Mouse (Mus musculus) ES-E14 (cell line): ENCODE data around the gene Ano6. TPM values are rescaled to one million over a fixed set of nuclear protein-coding genes. Genes with fewer than 3 reads are reported as not detected.

Experiments
- DNase-seq: peaks from one replicate; pipeline ENCODE4 v3.0.0-alpha.2; 2013; ENCODE audit warnings: low read depth, low spot score
- H3K27ac ChIP-seq: 2 replicates; pipeline ENCODE4 v1.5.1; 2012; ENCODE audit warnings: low read depth, mild to moderate bottlenecking, low read length, moderate library complexity, mixed read lengths; ENCODE audit not compliant: poor library complexity, insufficient read depth, severe bottlenecking
- H3K36me3 ChIP-seq: 2 replicates; pipeline ENCODE4 v1.6.1; 2012; ENCODE audit warnings: mild to moderate bottlenecking, low read length, moderate library complexity, mixed read lengths; ENCODE audit not compliant: control insufficient read depth, poor library complexity, insufficient read depth, severe bottlenecking
- H3K4me1 ChIP-seq, 2 experiments: fragments of 150-350 bp in 1 of 2; sonication (generic) in 1 of 2; 2 replicates each; pipeline ENCODE4 v1.6.1; 2012; ENCODE audit warnings: low read length in 2 of 2, mild to moderate bottlenecking in 1 of 2, mixed read lengths in 1 of 2; ENCODE audit not compliant: control insufficient read depth in 2 of 2, insufficient read depth in 2 of 2, poor library complexity in 1 of 2
- H3K4me3 ChIP-seq, 2 experiments: fragments of 150-350 bp in 1 of 2; sonication (generic) in 1 of 2; 2 replicates each; pipeline ENCODE4 v1.5.1; 2012; ENCODE audit warnings: low read length in 2 of 2, low read depth in 1 of 2, mild to moderate bottlenecking in 1 of 2, mixed read lengths in 1 of 2; ENCODE audit not compliant: insufficient read depth in 1 of 2, poor library complexity in 1 of 2, severe bottlenecking in 1 of 2
- H3K9ac ChIP-seq: 2 replicates; pipeline ENCODE4 v1.6.1; 2012; ENCODE audit warnings: low read depth, mild to moderate bottlenecking, low read length, mixed read lengths; ENCODE audit not compliant: poor library complexity, insufficient read depth, severe bottlenecking
- H3K9me3 ChIP-seq: fragments of 150-350 bp; sonication (generic); 2 replicates; pipeline ENCODE4 v1.6.1; 2012; ENCODE audit warnings: low read depth, mild to moderate bottlenecking, low read length; ENCODE audit not compliant: control insufficient read depth, insufficient read depth
- CHD2 ChIP-seq: IDR thresholded peaks from 2 replicates; pipeline ENCODE4 v1.6.1; 2014; ENCODE audit warnings: mild to moderate bottlenecking, low read depth, low read length, inconsistent platforms
- HCFC1 ChIP-seq: IDR thresholded peaks from 2 replicates; pipeline ENCODE4 v1.6.1; 2012; ENCODE audit warnings: low read length, inconsistent platforms, borderline replicate concordance; ENCODE audit not compliant: insufficient read depth
- MAFK ChIP-seq: IDR thresholded peaks from 2 replicates; pipeline ENCODE4 v1.6.1; 2014; ENCODE audit warnings: mild to moderate bottlenecking, low read depth, low read length, inconsistent platforms; ENCODE audit not compliant: insufficient read depth
- ZC3H11A ChIP-seq: IDR thresholded peaks from 2 replicates; pipeline ENCODE4 v1.6.1; 2012; ENCODE audit warnings: low read depth, mild to moderate bottlenecking, inconsistent platforms, low read length, borderline replicate concordance
- ZNF384 ChIP-seq: IDR thresholded peaks from 2 replicates; pipeline ENCODE4 v1.6.1; 2012; ENCODE audit warnings: low read depth, low read length, inconsistent platforms
- in situ Hi-C, 2 experiments: fragments of 600-800 bp; cut with MboI; formaldehyde crosslinking; loops; one replicate each; pipeline ENCODE4 v1.15.1; 2025; ENCODE audit warnings: low sequenced_read_pairs in 2 of 2, inconsistent platforms in 1 of 2; ENCODE audit not compliant: unreplicated experiment in 2 of 2
- total RNA-seq: library from RNA; depleted of rRNA; stranded (reverse); fragments of 300-350 nt; gene quantifications from 2 replicates; pipeline ENCODE4 v1.2.3, GENCODE M21; 2012

Ano6 gene
- total RNA-seq, 1 experiment: 48.6 TPM

DNA sequence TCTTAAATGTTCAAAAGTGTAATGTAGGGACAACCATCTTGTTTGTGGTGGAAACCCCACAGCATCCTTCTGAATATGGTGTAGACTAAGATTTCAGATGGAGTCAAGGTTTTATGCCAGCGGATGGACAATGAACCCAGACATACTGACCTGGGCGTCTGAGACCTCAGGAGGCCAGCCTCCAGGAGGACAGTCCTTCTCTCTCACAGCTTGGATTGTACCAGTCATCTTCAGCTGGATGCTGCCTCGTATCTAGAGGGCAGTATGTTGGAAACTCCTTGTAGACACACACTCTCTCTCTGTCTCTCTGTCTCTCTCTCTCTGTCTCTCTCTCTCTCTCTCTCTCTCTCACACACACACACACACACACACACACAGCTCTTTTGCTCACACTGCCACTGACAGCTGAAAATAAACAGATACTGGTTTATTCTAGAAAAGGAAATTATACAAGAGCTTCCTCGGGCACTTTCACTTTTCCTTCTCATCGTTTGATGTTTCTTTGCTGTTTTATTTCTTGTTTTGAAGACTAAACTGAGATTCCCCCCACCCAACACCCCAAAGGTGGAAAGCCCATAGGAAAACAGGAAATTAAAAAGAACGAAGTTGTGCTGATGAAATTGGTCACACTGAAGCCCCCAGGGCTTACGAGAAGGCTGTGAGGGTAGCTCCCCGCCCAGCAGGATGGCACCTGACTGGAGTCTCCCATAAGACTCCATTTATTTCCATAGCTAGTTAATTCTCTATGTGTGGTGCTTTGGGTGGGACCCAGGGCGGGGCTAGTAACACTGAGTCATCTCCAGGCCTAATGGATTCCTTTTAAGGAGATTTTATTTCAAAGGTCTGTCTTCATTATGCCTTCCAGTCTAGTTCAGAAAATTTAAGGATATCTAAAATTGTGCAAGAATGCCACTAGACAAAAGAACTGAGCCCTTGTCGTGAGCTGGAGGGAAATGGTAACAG is 94.3 kb downstream of the Ano6 start:
- H3K9ac ChIP-seq: no peak overlapping the region
- H3K9me3 ChIP-seq: no peaks in the 10 kb centered on the region
- H3K36me3 ChIP-seq: no peaks in the 10 kb centered on the region; the same call in 1 of the 2 replicates
- H3K4me1 ChIP-seq: peaks cover 0 to 6% of the 10 kb centered on the region in 2 experiments; a peak in 2 of 4 replicates
- no peak for TF ChIP-seq ZC3H11A
- H3K4me3 ChIP-seq: no peak overlapping the region
- H3K27ac ChIP-seq: no peak overlapping the region
- in situ Hi-C loops: no loop called here
- DNase-seq: no peak

DNA sequence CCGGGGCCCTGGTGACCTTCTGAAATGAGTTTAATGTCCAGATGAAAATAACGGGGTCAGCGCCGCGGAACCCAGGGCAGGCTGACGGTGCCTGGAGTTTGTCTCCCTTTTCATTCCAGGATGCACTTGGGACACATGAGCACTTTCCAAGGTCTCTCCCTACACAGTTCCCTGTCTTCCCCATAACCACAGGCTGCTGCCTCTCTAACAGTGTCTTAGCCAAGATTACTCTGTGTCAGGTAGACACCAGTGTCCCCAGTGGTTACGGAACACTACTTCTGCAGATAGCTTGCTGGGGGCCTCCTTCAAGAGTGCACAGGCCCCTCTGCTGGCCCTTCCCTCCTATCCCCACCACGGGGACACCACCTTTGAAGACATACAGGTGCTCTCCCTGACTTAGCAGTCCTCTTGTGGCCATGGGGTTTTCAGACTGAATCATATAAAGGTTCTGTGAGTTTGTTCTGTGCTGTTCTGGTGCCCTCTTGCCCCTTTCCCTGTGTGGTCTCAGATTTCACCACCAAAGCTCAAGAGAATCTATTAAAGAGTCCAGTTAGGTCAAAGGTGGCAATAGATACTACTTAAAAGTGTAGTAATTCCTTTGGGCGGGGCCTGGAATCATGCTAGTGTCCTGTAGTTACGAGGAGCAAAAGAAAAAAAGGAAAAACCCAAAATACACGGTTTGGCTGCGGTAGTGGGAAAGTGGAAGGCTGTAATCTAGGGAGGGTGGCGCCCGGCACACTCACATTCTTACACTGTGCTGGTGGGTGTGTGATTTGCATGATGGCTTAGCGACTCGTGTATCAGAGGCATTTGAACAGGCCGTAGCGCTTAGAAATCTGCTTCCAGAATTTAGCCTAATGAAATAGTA is 95.5 kb downstream of the Ano6 start:
- Histone ChIP-seq H3K36me3 (no peaks in the 10 kb centered on the region; the same call in 1 of the 2 replicates), H3K27ac (no peak overlapping the region), H3K9me3 (no peaks in the 10 kb centered on the region), H3K4me3 (no peak overlapping the region), H3K4me1 (peaks cover 0 to 5% of the 10 kb centered on the region in 2 experiments; a peak in 2 of 4 replicates), H3K9ac (no peak overlapping the region)
- in situ Hi-C loops: no loop called here
- no peak for TF ChIP-seq MAFK
- no peak for TF ChIP-seq HCFC1
- no peak for TF ChIP-seq CHD2
- no peak for TF ChIP-seq ZNF384
- TF ChIP-seq ZC3H11A: no peak
- DNase-seq: no peak

DNA sequence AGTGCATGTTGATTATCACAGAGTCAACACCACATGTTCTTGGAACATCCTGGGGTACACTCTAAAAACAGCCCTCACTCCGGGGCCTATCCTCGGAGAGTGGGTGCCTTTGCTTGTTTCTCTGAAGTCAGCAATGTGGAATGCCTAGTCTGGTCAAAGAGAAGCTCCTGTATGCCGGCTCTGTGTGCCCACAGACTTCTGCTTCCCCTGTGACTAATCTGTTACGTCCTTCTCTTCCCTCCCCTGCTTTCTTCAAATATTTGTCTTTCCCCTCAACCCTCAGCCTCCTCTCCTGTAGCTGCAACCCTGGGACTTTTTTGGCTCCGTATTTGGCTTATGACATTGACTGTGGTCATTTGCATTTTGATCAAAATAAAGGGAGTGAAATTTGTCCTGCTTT is 96.7 kb downstream of the Ano6 start:
- Histone ChIP-seq H3K4me3 (no peak overlapping the region), H3K9me3 (no peaks in the 10 kb centered on the region), H3K4me1 (peaks cover 0 to 5% of the 10 kb centered on the region in 2 experiments; a peak in 2 of 4 replicates), H3K9ac (no peak overlapping the region), H3K36me3 (no peaks in the 10 kb centered on the region; the same call in 1 of the 2 replicates), H3K27ac (no peak overlapping the region)
- TF ChIP-seq HCFC1 (no peak), CHD2 (no peak), ZNF384 (no peak), ZC3H11A (no peak)
- in situ Hi-C loops: no loop called here
- no peak for DNase-seq

DNA sequence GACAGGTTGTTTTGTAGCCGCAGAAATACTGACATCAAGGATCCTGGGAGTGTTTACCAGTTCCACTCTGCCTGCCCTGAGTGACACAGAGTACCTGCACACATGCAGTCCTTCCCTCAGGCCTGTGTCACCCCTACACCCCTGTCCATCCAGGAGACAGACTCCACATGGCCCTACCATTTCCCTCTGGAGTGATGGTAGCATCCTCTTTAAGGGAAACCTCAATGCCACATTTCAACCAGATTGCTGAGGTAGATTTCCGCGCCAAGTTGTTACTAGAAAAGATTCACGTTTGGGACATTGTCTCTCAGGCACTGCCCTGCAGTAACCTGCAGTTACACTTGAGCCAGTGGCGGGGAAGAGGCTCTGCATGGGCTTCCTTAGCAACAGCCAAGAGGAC is 97.9 kb downstream of the Ano6 start:
- H3K27ac ChIP-seq: no peak overlapping the region
- H3K4me3 ChIP-seq: no peak overlapping the region
- peaks cover 0 to 5% of the 10 kb centered on the region in 2 experiments; a peak in 2 of 4 replicates for H3K4me1 ChIP-seq
- TF ChIP-seq CHD2 (no peak), ZC3H11A (no peak), HCFC1 (no peak), MAFK (no peak), ZNF384 (no peak)
- no peak for DNase-seq
- H3K9ac ChIP-seq: no peak overlapping the region
- H3K9me3 ChIP-seq: no peaks in the 10 kb centered on the region
- in situ Hi-C loops: no loop called here
- no peaks in the 10 kb centered on the region; the same call in 1 of the 2 replicates for H3K36me3 ChIP-seq
